In genomic region chr13:45709402-45709801, GRCm38 (mm10) we compare ENCODE assay signal across 9 mouse cellular contexts.
DNase-seq lines count a peak whose midpoint lies in the region; ATAC-seq and TF ChIP-seq lines count a peak whose summit lies in the region.
"Had no signal": no experiment of that assay in that cellular context is flagged by ENCODE, and none has a peak within 500 bp of the region (broad histone marks: within the 10 kb centered on the region; RNA-seq: fewer than 3 reads in every experiment).

No protein-coding gene starts in this region.

- H3K9me3 ChIP-seq in embryonic facial prominence, embryonic 14.5 days (ENCODE audit: control insufficient read depth, low read length): no peaks in the 10 kb centered on the region
- H3K9me3 ChIP-seq in embryonic facial prominence, embryonic 10.5 days: no peaks in the 10 kb centered on the region
- H3K9me3 ChIP-seq in hindbrain, embryonic 14.5 days (ENCODE audit: control insufficient read depth, low read length): no peaks in the 10 kb centered on the region
- H3K9me3 ChIP-seq in hindbrain, embryonic 11.5 days (ENCODE audit: control insufficient read depth, low read length): no peaks in the 10 kb centered on the region
- no peaks in the 10 kb centered on the region for H3K9me3 ChIP-seq in stomach, postnatal 0 days (ENCODE audit: control insufficient read depth, low read length)

- 66% methylated on average over 11 of the region's 11 CpGs for WGBS in embryonic facial prominence, embryonic 14.5 days
- WGBS in embryonic facial prominence, embryonic 10.5 days: 78% methylated on average over 11 of the region's 11 CpGs
- 49% methylated on average over 11 of the region's 11 CpGs for WGBS in hindbrain, embryonic 14.5 days
- WGBS in hindbrain, embryonic 11.5 days: 82% methylated on average over 11 of the region's 11 CpGs
- WGBS in stomach, postnatal 0 days: 78% methylated on average over 11 of the region's 11 CpGs

- no peaks in the 10 kb centered on the region for H3K4me1 ChIP-seq in embryonic facial prominence, embryonic 14.5 days (ENCODE audit: control insufficient read depth, insufficient read depth, low read length)
- no peaks in the 10 kb centered on the region for H3K4me1 ChIP-seq in embryonic facial prominence, embryonic 10.5 days
- H3K4me1 ChIP-seq in hindbrain, embryonic 14.5 days (replicated peaks; ENCODE audit: control insufficient read depth, insufficient read depth, low read length): 0 out of 2 replicates have a peak, but pooled peaks cover 5% of the 10 kb centered on the region
- H3K4me1 ChIP-seq in hindbrain, embryonic 11.5 days (replicated peaks; ENCODE audit: control insufficient read depth, insufficient read depth, low read length): no peaks in the 10 kb centered on the region
- no peaks in the 10 kb centered on the region for H3K4me1 ChIP-seq in stomach, postnatal 0 days (replicated peaks; ENCODE audit: control insufficient read depth, insufficient read depth)

- no peak for TF ChIP-seq CTCF in stomach, postnatal 0 days (IDR thresholded peaks at IDR 0.05; ENCODE audit: low read depth)

- H3K9ac ChIP-seq in embryonic facial prominence, embryonic 14.5 days (ENCODE audit: low read depth, low read length): no peak overlapping the region
- H3K9ac ChIP-seq in hindbrain, embryonic 14.5 days: no peak overlapping the region
- H3K9ac ChIP-seq in hindbrain, embryonic 11.5 days (ENCODE audit: low read depth, low read length): no peak overlapping the region
- no peak overlapping the region for H3K9ac ChIP-seq in stomach, postnatal 0 days (ENCODE audit: low read length)

- ATAC-seq in embryonic facial prominence, embryonic 14.5 days (ENCODE audit: low read depth): no peak
- no peak for ATAC-seq in hindbrain, embryonic 14.5 days (ENCODE audit: low FRiP score)
- ATAC-seq in hindbrain, embryonic 11.5 days (ENCODE audit: low FRiP score): no peak
- ATAC-seq in stomach, postnatal 0 days (ENCODE audit: low FRiP score, low TSS enrichment): no peak

- no peak overlapping the region for H3K4me3 ChIP-seq in embryonic facial prominence, embryonic 14.5 days (ENCODE audit: low read depth, low read length)
- no peak overlapping the region for H3K4me3 ChIP-seq in embryonic facial prominence, embryonic 10.5 days
- H3K4me3 ChIP-seq in hindbrain, embryonic 14.5 days (replicated peaks; ENCODE audit: low read length): no peak overlapping the region
- H3K4me3 ChIP-seq in hindbrain, embryonic 11.5 days (ENCODE audit: low read depth, low read length): no peak overlapping the region
- H3K4me3 ChIP-seq in stomach, postnatal 0 days (ENCODE audit: low read depth, low read length): no peak overlapping the region

- H3K27me3 ChIP-seq in embryonic facial prominence, embryonic 14.5 days (replicated peaks; ENCODE audit: control insufficient read depth, insufficient read depth, low read length): no peaks in the 10 kb centered on the region
- H3K27me3 ChIP-seq in embryonic facial prominence, embryonic 10.5 days (replicated peaks; ENCODE audit: low read depth, poor library complexity, severe bottlenecking): no peaks in the 10 kb centered on the region
- H3K27me3 ChIP-seq in hindbrain, embryonic 14.5 days (ENCODE audit: control insufficient read depth, insufficient read depth, low read length): no peaks in the 10 kb centered on the region
- H3K27me3 ChIP-seq in hindbrain, embryonic 11.5 days (ENCODE audit: control insufficient read depth, insufficient read depth, low read length): no peaks in the 10 kb centered on the region
- H3K27me3 ChIP-seq in stomach, postnatal 0 days (ENCODE audit: control insufficient read depth, insufficient read depth, low read length): no peaks in the 10 kb centered on the region

- no peak for TF ChIP-seq EP300 in stomach, postnatal 0 days (optimal IDR thresholded peaks at IDR 0.05)

- H3K36me3 ChIP-seq in embryonic facial prominence, embryonic 14.5 days (ENCODE audit: control insufficient read depth, insufficient read depth, low read length): no peaks in the 10 kb centered on the region
- no peaks in the 10 kb centered on the region for H3K36me3 ChIP-seq in embryonic facial prominence, embryonic 10.5 days (replicated peaks)
- H3K36me3 ChIP-seq in hindbrain, embryonic 14.5 days (replicated peaks; ENCODE audit: control insufficient read depth, insufficient read depth): no peaks in the 10 kb centered on the region
- H3K36me3 ChIP-seq in hindbrain, embryonic 11.5 days (ENCODE audit: control insufficient read depth, insufficient read depth, low read length): no peaks in the 10 kb centered on the region
- no peaks in the 10 kb centered on the region for H3K36me3 ChIP-seq in stomach, postnatal 0 days (ENCODE audit: control insufficient read depth, insufficient read depth, low read length)

- H3K4me2 ChIP-seq in embryonic facial prominence, embryonic 14.5 days (ENCODE audit: low read depth, low read length): no peak overlapping the region
- peak overlapping the region; percentile 33 for H3K4me2 ChIP-seq in hindbrain, embryonic 14.5 days (replicated peaks)
- H3K4me2 ChIP-seq in hindbrain, embryonic 11.5 days (replicated peaks; ENCODE audit: low read depth, low read length): no peak overlapping the region
- H3K4me2 ChIP-seq in stomach, postnatal 0 days (replicated peaks; ENCODE audit: low read depth): no peak overlapping the region

- peak; percentile 41 for DNase-seq in embryonic facial prominence, embryonic 14.5 days (ENCODE audit: low spot score)
- DNase-seq in embryonic facial prominence, embryonic 10.5 days (ENCODE audit: low spot score): no peak
- DNase-seq in hindbrain, embryonic 14.5 days (ENCODE audit: low spot score): peak; percentile 61
- DNase-seq in hindbrain, embryonic 11.5 days (ENCODE audit: low spot score): no peak
- peak; percentile 53 for DNase-seq in right cerebral cortex, adult 18-20 months
- DNase-seq in right cerebral cortex, postnatal 25 days: no peak
- DNase-seq in B cell, adult 2 months: no peak
- DNase-seq in stomach, postnatal 0 days (ENCODE audit: low spot score): no peak

- no peak overlapping the region for H3K27ac ChIP-seq in embryonic facial prominence, embryonic 14.5 days (replicated peaks; ENCODE audit: low read depth, low read length)
- H3K27ac ChIP-seq in embryonic facial prominence, embryonic 10.5 days (replicated peaks): no peak overlapping the region
- peak overlapping the region; percentile 61; the same call in 1 of the 2 replicates for H3K27ac ChIP-seq in hindbrain, embryonic 14.5 days
- H3K27ac ChIP-seq in hindbrain, embryonic 11.5 days (ENCODE audit: low read depth, low read length): no peak overlapping the region
- no peak overlapping the region for H3K27ac ChIP-seq in stomach, postnatal 0 days (replicated peaks)
- H3K27ac ChIP-seq: macrophage had no signal

Comparison
In these comparisons a context has a peak if more than half of its experiments do, and no peak if none do; other contexts are left out.
1. DNase-seq: peak in embryonic facial prominence, embryonic 14.5 days (single experiment), hindbrain, embryonic 14.5 days (single experiment) and right cerebral cortex, adult 18-20 months (single experiment); none in embryonic facial prominence, embryonic 10.5 days (single experiment), hindbrain, embryonic 11.5 days (single experiment), right cerebral cortex, postnatal 25 days (single experiment), B cell, adult 2 months (0 of 2) and stomach, postnatal 0 days (single experiment).